Mouse (Mus musculus) right cerebral cortex, postnatal 25 days (tissue): ENCODE data around the gene Paf1.

Experiments
- DNase-seq: peaks from one replicate; pipeline ENCODE4 v3.0.0; 2022

Paf1 gene

DNA sequence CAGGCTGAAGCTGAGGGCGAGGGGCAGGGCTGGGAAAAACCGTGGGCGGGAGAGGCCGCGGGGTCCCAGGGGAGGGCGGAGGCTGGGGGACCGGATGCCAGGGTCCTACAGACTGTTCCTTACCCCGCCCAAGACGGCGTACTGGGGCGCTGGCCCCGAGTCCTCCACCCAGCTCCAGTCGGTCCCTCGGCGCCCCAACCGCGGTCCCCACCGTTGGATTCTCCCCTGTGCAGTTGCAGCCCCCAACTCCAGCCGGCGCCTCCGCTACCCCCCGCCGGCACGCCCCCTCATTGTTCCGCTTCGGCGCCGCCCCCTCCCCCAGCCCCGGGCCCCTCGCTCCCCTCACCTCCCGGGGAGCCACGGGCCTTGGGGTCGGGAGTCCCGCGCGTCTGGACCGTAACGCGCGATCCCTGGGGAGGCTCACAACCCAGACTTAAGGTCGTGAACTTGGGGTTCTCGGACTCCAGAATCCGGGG is 21.2 kb upstream of the Paf1 start:
- DNase-seq, result no peak

DNA sequence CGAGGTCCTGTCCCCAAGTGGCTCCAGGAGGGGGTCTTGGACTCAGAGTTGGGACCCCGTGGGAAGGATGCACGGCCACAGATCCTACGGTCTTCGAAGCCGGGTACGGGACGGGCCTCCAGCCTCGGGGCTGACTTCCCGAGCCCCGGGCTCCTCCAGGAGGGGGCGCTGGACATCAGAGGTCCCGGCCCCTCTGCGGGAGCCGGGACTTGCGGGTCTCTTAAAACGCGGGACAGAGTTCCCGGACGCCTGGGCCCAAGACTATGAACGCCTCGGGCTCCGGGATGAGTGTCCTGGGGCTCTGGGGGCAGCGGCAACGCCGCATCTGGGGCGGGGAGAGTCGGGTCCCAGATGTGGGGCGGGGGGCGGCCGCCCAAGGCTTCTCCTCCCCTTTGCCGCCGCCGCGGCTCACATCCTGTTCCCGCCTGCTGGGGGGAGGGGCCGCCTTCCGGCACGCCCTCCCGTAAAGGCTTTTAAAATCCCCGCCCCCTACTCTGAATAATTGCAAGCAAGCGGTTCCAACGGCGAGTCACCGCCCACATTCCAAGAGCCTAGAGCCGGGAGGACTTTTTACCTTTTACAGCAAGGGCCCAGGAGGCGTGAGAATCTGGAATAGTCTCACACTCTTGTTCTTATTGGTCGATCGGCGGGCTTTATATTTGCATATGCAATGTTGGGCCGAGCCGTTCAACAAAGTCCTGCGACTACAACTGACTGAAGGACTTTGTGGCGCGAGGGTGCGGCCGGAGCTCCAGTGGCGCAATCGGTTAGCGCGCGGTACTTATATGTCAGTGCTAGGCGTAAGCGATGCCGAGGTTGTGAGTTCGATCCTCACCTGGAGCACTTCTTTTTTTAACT is 20.3 kb upstream of the Paf1 start, which contains the start of gene Plekhg2:
Gene Plekhg2 (minus strand): TSS at position 349 of the 858 bp plus-strand sequence.
- DNase-seq, result peak; percentile 92

DNA sequence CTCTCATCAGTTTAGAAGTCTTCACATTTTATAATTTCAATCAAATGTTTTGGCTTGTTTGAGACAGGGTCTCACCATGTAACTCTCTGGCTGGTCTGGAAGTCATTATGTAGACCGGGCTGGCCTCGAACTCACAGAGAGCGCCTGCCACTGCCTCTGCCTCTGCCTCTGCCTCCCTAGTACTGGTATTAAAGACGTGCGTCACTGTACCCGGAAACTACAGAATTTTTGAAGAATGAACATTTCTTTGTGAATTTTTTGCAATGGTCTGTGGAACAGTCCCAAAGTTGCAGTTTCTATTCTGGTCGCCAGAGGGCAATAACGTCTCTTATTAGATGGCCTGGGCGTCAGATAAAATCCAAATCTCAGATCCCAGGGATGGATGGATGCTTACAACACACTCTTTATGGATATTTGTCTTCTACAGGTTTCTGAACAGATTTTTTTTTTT is 19.6 kb upstream of the Paf1 start:
- DNase-seq, result peak; percentile 57

DNA sequence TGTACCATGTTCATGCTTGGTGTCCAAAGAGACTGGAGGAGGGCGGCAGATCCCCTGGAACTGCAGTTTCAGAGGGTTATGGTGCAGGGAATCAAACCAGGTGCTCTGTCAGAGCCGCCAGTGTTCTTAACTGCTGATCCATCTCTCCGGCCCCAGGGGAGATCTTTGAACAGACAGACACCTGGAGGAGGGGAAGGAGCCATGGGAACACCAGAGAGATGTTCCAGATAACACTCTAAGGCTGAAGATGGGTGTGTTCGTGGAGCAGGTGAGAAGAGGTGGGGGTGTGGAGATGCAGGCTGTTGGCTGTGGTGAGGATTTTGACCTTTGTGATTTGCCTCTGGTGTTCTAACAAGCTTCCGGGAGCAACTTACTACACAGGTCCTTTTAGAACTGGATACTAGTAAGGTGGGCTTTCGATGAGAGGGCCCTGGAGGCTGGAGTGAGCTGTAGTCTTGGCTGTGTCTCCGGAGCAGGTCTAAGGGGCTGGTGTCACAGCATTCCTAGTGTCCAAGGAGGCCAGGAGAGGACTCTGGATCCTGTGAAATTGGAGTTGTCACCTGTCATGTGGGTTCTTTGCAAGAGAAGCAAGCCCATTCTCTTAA is 18.8 kb upstream of the Paf1 start:
- no peak for DNase-seq

DNA sequence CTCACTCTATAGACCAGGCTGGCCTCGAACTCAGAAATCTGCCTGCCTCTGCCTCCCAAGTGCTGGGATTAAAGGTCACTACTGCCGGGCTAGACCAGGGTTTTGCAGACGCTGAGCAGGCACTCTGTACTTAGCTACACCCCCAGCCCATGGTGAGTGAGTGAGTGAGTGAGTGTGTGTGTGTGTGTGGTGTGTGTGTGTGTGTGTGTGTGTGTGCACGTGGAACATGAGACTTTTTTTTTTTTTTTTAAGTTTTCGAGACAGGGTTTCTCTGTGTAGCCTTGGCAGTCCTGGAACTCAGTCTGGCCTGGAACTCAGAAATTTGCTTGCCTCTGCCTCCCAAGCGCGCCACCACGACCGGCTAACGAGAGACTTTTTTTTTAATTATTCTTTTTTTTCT is 18.1 kb upstream of the Paf1 start:
- DNase-seq, result no peak

DNA sequence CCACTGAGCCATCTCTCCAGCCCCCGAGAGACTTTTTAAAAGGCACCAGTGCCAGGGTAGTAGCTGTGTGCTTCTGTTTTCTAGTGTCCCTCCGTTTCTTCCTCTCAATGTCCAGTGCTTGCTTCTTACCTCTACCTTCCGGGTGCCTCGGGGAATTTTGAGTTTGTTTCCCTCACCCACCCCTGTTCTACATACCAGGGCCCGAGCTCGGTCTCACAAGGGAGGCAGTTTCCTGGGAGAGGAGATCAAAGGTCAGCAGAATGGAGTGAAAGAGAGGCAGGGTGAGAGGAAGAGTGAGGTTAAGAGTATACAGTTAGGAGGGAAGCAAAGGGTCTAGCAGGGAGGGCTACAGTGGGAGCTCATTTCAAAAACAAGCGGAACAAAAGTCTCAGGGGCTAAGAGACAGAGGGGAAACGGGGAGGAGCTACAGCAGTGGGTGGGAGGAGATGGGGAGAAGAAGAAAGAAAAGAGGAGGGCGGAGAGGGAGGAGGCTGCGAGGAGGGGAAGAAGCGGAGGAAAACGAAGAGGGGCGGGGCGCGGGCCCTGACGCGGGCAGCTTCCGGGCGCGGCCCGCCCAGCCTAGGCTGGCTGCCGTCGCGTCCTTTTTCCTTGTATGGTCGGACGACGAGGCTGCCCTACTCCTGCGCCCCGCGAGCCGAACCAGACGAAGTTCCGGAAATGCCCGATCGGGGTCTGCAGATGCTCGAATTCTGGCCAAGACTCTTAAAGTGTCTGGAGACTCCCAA is 17.4 kb upstream of the Paf1 start:
- peak; percentile 73 for DNase-seq

DNA sequence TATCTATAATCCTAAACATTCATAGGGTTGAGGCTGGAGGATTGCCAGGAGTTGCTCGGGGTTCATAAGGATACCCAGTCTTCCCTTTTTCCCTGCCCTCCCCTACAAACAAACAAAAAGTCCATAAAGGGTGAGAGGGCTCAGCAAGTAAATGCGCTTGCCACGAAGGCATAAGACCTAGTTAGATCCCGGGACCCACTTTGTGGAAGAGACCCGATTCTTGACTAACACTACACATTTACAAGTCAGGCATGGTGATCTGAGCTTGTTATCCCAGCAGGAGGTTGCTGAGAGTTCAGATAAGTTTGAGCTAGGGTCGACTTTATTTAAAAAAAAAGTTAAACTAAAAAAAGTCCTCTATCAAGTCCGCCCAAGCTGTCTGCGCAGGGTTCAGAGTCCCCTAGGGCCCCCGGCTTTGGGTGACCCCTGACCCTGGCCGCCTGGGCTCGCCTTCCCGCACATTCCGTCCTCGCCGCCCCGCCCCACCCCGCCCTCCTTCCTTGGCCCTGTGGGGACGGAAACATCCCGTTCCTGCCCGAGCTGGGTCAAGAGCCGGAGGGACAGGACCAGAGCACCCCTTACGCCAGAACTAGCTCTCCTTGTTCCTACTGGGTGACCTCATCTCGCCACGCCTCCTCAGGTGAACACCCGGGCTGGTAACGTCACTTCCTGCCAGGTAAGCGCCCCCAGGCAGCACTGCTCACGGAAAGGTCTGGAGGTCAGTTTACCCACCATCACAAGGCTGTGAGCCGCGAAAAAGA is 16.6 kb upstream of the Paf1 start:
- DNase-seq, result no peak

DNA sequence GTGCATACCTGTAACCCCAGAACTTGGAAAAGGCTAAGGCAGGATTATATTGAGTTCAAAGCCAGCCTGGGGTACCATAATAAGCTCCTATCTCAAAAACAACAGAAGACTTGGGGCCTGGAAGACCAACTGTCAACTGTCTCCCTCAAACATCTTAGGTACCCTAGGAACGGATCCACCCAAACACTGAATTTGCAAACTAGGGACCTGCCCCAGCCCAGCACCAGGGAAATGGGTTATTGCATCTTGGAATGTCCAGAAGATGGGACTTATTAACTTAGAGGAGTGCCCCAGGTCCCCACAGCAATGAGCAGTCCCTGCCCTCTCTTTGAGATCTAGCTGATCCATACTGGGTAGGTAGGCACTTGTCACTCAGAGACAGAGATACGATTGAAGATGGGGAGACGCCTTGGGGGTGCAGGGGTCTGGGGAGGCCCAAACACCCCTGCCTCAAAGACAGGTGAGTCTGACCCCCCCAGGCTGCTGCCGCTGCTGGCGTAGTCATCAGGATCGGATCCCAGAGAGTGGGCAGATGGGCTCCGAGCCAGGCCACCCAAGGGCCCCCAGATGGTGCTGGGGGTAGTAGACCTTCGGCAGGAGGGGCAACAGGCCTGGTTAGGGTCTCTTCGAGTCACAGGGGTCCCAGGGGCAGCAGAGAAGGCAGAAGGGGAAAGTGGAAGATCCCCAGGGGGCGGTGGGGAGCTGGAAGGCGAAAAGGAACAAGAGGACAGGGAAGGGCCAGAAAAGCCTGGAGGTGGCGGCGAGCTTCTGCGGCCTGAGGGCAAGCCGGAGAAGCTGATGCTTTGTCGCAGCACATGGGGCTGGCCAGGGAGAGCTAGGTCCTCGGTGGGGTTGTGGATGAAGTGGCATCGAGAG is 15.3 kb upstream of the Paf1 start:
- no peak for DNase-seq

DNA sequence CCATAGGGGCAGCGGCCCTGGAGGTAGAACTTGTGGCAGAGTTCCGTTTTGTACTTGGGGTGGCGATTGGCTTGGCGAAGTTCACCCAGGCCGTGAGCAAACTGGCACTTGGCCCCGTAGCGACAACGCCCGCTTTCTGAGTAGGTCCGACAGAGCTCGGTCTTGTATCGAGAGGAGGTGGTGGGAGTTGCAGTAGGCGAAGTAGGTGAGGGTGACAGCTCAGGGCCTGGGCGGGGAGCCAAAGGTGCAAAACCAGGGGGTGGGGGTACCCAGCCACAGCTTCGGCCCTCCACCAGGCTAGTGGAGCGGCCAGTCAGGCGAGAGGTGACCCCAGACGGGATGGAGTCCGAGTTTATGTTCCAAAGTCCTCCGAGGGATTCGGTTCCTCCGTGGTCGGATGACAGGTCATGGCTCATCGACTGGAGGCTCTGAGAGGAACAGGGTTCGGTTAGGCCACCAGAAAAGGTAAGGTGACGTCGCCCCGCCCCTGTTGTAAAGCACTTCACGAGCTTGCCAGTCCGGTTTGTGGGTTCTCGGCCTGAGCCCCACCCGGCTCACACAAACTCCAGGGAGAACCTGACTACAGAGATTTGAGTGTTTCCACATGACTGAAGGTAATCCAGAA is 14.6 kb upstream of the Paf1 start:
- no peak for DNase-seq

DNA sequence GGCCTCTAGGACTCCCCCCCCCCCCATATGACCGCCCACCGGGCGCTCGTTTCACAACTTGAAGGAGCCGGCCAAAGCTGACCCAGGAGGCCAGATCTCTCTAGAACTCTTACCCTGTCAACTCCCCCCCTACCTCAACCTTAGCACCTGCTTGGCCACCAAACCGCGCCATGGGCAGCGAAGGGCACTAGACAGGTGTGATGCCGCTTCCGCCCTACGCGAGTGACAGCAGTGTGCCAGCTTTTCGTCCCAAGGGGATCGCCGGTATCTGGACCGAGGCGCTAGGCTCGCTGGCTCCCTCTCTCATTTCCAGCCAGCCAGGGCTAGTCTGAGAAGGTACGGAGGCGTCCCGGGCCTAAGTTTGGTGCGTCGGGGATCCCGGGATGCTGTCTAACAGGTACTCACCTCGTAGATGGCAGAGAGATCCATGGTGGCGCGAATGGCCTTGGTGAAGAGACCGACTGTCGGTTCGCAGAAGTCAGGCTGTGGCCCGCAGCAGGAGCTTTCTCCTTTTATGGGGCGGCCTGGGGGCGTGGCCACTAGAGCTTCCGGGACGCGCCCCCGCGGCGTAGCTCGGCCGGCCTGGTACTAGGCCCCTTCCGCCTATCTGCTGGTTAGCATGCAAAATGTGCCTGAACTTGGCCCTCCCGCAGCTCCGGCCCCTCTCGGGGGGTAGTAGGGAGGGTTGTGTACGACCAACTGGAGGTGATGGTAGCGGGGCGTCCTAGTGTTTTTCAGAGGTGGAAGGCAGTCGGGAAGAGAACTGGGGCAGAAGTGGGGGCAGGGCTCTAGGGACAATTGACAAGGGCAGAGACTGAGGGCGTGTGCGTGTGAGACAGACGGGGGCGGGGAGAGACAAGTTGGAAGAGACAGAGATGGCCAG is 13.7 kb upstream of the Paf1 start:
- peak; percentile 78 for DNase-seq

DNA sequence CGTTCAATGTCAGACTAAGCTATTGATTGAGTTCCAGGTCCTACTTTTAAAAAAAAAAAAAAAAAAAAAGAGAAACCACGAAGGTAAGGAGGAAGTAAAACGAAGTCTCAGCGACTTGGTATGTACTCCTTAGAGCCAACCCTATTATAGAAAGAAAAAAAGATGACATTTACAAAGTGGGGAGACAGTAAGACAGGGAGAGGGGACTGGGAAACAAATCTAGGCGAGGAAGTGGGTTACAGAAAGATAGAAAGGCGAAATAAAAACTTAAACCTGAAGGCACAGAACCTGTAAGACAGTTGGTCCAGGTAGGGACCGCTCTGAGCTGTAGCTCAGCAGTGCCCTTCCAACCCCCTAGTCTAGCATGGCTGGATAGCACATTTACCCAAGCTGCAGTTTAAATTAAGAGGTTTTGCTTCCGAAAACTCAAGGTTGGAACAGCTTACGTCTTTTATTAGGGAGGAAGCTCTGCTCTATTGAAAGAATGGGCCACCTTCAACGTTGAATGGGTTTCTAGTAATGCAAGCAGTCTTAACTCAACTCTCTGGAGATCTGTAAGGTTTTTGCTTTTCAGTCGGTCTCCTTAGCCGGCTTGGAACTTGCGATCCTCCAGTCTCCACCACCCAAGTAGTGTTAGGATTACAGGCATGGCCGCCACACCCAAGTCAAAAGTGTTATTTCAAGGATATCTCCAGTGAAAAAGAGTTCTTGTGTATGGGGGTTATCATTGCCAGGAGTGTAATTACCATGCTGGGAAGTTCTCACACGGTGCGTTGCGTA is 12.3 kb upstream of the Paf1 start, which contains the start of gene Zfp36:
Gene Zfp36 (minus strand): TSS at position 17 of the 780 bp plus-strand sequence.
- DNase-seq, result no peak

DNA sequence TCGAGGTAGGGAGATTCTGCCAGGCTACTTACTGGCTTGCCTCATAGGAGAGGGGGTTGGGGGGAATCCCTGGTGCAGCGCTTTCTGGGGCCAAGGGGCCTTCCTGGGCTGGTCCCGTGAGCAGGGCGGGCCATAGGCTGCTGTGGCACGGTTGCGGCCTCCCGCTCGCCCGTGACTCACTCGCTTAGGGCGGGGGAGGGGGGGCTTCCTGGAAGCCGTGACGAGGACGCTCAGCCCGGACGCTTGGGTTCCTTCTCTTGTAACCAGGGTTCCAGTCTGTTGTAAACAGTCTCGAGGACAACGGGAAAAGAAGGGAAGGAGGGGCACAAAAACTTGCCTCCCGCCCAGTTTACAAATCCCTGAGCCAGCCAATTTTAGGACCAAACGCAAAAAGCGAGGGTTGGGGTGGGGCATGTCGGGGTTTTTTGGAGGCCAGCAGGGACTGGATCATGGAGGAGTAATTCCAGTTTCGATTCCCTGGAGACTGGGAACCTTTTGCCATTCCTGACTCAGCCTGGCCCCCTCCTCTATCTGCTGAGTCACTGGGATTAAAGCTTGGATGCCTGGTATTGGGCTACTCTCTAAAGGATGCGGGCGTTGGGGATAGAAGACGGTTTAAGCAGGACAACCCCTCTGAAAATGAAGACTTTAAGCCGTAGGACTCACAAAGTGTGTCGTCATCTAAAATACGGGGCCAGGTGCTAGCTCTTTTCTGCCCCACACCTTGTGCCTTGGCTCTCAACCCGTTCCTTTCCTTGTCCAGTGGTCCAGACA is 11.5 kb upstream of the Paf1 start:
- DNase-seq, result no peak

DNA sequence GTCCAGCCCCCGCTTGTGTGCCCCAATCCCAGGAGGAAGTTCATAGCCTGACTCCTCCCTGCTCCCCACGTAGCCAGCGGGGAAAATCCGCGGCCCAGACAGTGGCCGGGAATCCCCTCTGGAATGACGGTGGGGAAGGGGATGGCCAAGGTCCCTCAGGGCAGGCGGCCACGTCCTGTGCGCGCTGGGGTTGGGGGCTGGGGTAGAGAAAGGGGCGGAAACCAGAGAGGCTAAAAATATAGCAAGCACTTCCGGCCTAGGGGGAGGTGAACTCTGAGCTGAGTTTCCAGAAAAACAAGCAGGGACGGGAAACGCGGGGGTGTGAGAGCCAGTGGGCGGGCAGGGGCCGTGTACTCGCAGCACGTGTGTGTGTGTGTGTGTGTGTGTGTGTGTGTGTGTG is 10.8 kb upstream of the Paf1 start:
- peak; percentile 21 for DNase-seq

DNA sequence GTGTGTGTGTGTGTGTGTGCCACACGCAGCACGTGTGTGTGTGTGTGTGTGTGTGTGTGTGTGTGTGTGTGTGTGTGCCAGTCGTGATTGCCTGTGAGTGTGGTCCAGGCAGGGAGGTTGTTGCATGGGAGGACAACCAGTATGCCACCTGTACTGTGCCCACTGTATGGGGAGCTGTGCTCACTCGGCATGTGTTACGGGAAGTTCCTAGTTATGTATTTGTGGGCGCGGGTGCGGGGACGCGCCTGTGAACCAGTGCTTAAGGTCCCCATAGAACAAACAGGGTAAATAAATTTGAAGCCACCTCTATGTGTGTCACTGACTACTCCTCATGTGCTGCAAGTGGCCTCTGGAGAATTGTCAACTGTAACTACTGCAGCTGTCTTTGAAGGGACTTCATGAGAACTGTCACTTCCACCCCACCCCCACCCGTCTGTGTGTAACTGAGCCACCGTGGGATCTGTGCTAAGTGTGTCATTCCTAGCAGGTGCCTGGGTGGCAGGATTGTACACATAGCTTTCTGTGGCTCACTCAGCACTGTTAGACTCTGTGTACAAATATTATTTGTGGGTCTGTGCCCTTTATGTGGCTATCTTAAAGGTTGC is 10.3 kb upstream of the Paf1 start:
- DNase-seq, result no peak

DNA sequence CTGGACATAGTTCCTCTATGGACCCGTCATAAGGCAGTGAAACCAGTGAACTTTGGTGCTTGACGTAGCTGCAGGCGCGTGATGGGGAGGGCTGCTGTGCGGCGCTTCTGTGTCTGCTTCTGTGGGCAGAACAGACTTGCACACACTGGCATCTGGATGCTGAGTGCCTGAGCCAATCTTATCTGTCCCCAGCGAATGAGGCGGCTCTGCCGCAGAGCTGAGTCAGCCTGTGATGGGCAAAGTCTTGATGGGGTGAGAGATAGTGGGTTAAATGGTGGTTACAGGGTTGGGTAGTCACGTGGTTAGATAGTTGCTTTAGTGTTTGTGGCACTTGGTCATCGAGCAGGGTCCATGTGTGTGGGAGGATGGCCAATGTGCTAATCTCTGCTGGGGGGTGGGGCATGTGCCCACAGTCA is 9.8 kb upstream of the Paf1 start:
- DNase-seq, result peak; percentile 64

DNA sequence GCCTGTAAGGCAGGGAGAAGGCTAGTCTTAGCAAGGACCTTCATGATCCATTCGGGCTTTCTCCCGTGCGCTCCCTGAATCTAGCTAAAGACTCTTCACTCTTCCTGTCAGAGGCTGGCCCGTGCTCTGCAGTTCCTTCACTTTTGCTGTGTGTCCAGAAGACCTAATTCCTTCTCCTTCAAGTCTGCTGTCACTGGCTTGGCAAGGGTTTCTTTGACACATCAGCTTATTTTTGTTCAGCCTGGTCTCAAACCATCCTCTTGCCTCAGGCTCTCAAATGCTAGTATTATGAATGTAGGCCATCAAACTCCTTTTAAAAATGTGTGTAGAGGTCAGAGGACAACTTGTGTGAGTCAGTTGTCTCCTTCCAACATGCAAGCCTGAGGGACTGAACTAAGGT is 9.1 kb upstream of the Paf1 start:
- no peak for DNase-seq

DNA sequence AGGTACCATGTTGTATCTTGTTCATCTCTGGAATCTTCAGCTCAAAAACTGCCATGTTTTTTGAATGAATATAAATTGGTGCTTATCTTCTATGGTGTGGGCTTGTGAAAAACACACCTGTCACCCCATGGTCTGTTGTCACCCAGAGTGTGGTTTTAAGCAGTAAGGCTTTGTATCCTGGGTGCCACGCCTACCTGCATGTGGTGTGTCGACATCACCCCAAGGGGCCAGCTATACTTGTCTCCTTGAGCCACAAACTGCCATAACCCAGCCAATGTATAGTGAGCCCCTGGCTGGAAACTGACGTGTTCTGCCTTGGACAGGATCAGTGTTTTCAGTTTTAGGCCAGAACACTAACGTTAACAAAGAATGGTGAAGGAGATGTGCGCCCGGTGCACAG is 8.6 kb upstream of the Paf1 start:
- DNase-seq, result no peak

DNA sequence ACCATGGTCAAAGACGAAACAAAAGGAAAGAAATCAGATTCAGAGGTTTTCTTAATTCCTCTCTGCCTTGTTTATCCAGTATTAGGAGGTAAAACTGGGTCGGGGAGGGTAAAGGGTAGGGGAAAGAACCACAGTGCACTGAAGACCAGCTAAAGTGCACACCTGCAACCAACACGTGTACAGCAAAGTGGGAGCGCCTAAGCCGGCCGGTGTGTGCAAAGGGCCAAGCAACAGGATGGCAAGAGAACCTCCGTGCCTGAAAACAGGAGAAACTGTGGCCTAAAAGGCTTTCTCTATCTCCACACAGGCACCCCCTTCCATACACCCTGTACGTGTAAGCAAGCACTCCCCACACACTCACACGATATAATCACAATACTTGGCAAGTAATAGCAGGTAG is 7.6 kb upstream of the Paf1 start:
- no peak for DNase-seq
